18 mouse cellular contexts compared by ENCODE assay signal in the genomic region with DNA sequence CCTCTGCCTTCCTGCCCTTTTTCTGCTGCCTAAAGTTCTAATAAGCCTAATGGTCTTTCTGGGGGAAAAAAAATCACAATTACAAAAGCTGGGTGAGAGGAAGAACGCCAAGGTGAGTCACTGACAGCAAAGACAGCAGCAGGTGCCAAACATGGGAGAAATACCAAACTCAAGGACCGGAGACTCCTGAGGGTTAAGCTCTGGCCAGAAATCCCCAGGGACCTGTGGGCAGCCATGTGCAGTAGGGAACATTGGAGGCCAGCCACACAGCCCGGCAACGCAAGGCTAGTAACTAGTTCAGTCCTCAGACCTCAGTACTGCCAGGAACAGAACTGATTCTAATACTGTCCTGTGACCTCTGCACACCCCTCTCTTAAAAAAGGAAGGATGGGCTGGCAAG. TPM values are rescaled to one million over a fixed set of nuclear protein-coding genes. Genes with fewer than 3 reads are reported as not detected.
DNase-seq lines count a peak whose midpoint lies in the region; ATAC-seq and TF ChIP-seq lines count a peak whose summit lies in the region.
"Had no signal": no experiment of that assay in that cellular context is flagged by ENCODE, and none has a peak within 500 bp of the region (broad histone marks: within the 10 kb centered on the region; RNA-seq: fewer than 3 reads in every experiment).

No protein-coding gene starts in this region.

- no peaks in the 10 kb centered on the region for H3K27me3 ChIP-seq in Patski
- no peaks in the 10 kb centered on the region for H3K27me3 ChIP-seq in thymus, adult 2 months (ENCODE audit: control insufficient read depth, insufficient read depth, low read length)
- H3K27me3 ChIP-seq: CH12.LX; forebrain, embryonic 13.5 days; heart, embryonic 13.5 days; hindbrain, embryonic 15.5 days had no signal

- in situ Hi-C loops in Patski (cut with MboI; ENCODE audit: low pct_unique_long_range_greater_than_20kb), result loop anchor here (5.0 kb wide), 1 partner anchor 159 kb away; no protein-coding TSS in a partner anchor

- POLR2A ChIA-PET in Patski (lab: Charles Lee), result interaction anchor here (0.7 to 0.9 kb wide), 2 partner anchors 10 to 81 kb away, joined by 3 to 4 read pairs; no protein-coding TSS in a partner anchor

- no peak for TF ChIP-seq POLR2A in thymus, adult 2 months (IDR thresholded peaks at IDR 0.05; ENCODE audit: control insufficient read depth, extremely low read depth, insufficient read depth, low read length, poor library complexity)

- TF ChIP-seq CTCF in gastrocnemius, adult 2 months (IDR thresholded peaks at IDR 0.05), result no peak
- TF ChIP-seq CTCF in Patski (IDR thresholded peaks at IDR 0.05), result no peak
- TF ChIP-seq CTCF in thymus, adult 2 months (IDR thresholded peaks at IDR 0.05; ENCODE audit: borderline replicate concordance, control insufficient read depth, extremely low read depth, insufficient read depth, low read length, poor library complexity), result no peak

- H3K4me3 ChIP-seq in gastrocnemius, adult 2 months, result no peak overlapping the region
- H3K4me3 ChIP-seq in thymus, adult 2 months (ENCODE audit: control insufficient read depth, insufficient read depth, low read length), result no peak overlapping the region
- H3K4me3 ChIP-seq: embryonic facial prominence, embryonic 10.5 days; forebrain, embryonic 13.5 days; heart, embryonic 13.5 days; hindbrain, embryonic 15.5 days had no signal

- peak; percentile 31 for ATAC-seq in Patski
- ATAC-seq: forebrain, embryonic 13.5 days; intestine, postnatal 0 days had no signal

- H3K36me3 ChIP-seq in thymus, adult 2 months (ENCODE audit: control insufficient read depth, insufficient read depth, low read length), result peaks cover 14% of the 10 kb centered on the region

- intact Hi-C loops in gastrocnemius, adult 2 months (cut with DNase I), result no loop called here

- peak; percentile 30 for DNase-seq in gastrocnemius, adult 2 months
- no peak for DNase-seq in gastrocnemius, postnatal 10 days
- DNase-seq in 3134 (ENCODE audit: extremely low read depth, insufficient read length, low spot score), result peak; percentile 74
- DNase-seq in 3T3-L1 (ENCODE audit: low read depth, low spot score), result peak; percentile 60
- DNase-seq in Patski (ENCODE audit: low read depth, low spot score), result no peak
- no peak for DNase-seq in thymus, adult 2 months
- no peak for DNase-seq in cerebellum, adult 11 months
- DNase-seq in right cerebral cortex, postnatal 4 days, result no peak
- DNase-seq: cerebellum, adult 18-20 months; cerebellum, adult 9-11 months; gastrocnemius, postnatal 14 days; heart, postnatal 36 days had no signal

- no peaks in the 10 kb centered on the region for H3K4me1 ChIP-seq in thymus, adult 2 months (replicated peaks; ENCODE audit: control insufficient read depth, insufficient read depth, low read length)
- H3K4me1 ChIP-seq: embryonic facial prominence, embryonic 10.5 days; forebrain, embryonic 13.5 days; heart, embryonic 13.5 days; hindbrain, embryonic 15.5 days had no signal

- CTCF ChIA-PET in Patski (lab: Charles Lee), result interaction anchor here (0.6 kb wide), 1 partner anchor 101 kb away, joined by 3 read pairs; no protein-coding TSS in a partner anchor

- 91% methylated on average over 4 of the region's 4 CpGs for WGBS in thymus, adult 2 months

- H3K27ac ChIP-seq in gastrocnemius, adult 2 months, result no peak overlapping the region
- H3K27ac ChIP-seq in thymus, adult 2 months (ENCODE audit: control insufficient read depth, insufficient read depth, low read length), result no peak overlapping the region
- H3K27ac ChIP-seq: embryonic facial prominence, embryonic 10.5 days; forebrain, embryonic 13.5 days; heart, embryonic 13.5 days; hindbrain, embryonic 15.5 days had no signal

RNA-seq across cellular contexts. Expression of a gene that starts 19.4 kb away (rescaled TPM):
- 10 to 100 TPM; 19.5 to 22.0 TPM for total RNA-seq in gastrocnemius, adult 2 months (2021)
- total RNA-seq in gastrocnemius, postnatal 10 days (2021), result 10 to 100 TPM; 20.2 to 21.5 TPM
- polyA plus RNA-seq in Patski (2021), result 76.0 TPM
- 10.8 and 12.2 TPM in 2 replicates for polyA plus RNA-seq in thymus, adult 2 months (2012; rRNA removed)

Comparison
In these comparisons a context has a peak if more than half of its experiments do, and no peak if none do; other contexts are left out.
1. DNase-seq: peak in gastrocnemius, adult 2 months (single experiment), 3134 (single experiment) and 3T3-L1 (single experiment); none in gastrocnemius, postnatal 10 days (single experiment), Patski (single experiment), thymus, adult 2 months (single experiment), cerebellum, adult 11 months (single experiment) and right cerebral cortex, postnatal 4 days (single experiment).